Mouse (Mus musculus) macrophage (primary cell): Measurements from ENCODE around the gene Pwp2. TPM values are rescaled to one million over a fixed set of nuclear protein-coding genes. Genes with fewer than 3 reads are reported as not detected.
"Not testable (repeated sequence)": the region's sequence is repeated elsewhere in the genome, so short reads cannot be mapped to it uniquely, and the experiment has no call there.

ENCODE experiments used
- H3K27ac ChIP-seq: fragments of 350-480 bp; formaldehyde crosslinking; 2 replicates; pipeline ENCODE4 v1.9.0; 2021
- H3K36me3 ChIP-seq: fragments of 350-480 bp; formaldehyde crosslinking; 2 replicates; pipeline ENCODE4 v1.9.0; 2021; ENCODE audit errors: inconsistent target
- H3K4me3 ChIP-seq: fragments of 350-480 bp; formaldehyde crosslinking; 2 replicates; pipeline ENCODE4 v1.9.0; 2021; ENCODE audit errors: inconsistent target
- H3K79me2 ChIP-seq: fragments of 350-480 bp; formaldehyde crosslinking; 2 replicates; pipeline ENCODE4 v1.9.0; 2021; ENCODE audit errors: inconsistent target
- WGBS: methylation state at CpG from one replicate; pipeline ENCODE4 v1.1.7; 2026; ENCODE audit warnings: inconsistent platforms; ENCODE audit not compliant: missing documents; 5-methylcytosine and 5-hydroxymethylcytosine counted together
- polyA plus RNA-seq: library from polyadenylated mRNA; stranded (reverse); fragments of 250-400 nt; gene quantifications from 3 replicates; pipeline ENCODE4 v1.2.4, GENCODE M21; 2018; ENCODE audit warnings: inconsistent platforms

Gene Pwp2
- polyA plus RNA-seq, 1 experiment from 2014 or later, result 6.1 TPM

- H3K36me3 ChIP-seq, result peaks cover 87% of the 10 kb centered on the region
- no peak overlapping the region for H3K27ac ChIP-seq
- no peak overlapping the region for H3K4me3 ChIP-seq
- whole genome bisulfite sequencing, result 87% methylated on average over 4 of the region's 4 CpGs
- no peaks in the 10 kb centered on the region for H3K79me2 ChIP-seq
Measured at GRCm38 (mm10) chr10:78201182-78201581, 16.2 kb upstream of the Pwp2 start.

- Histone ChIP-seq H3K27ac (no peak overlapping the region), H3K36me3 (peaks cover 99% of the 10 kb centered on the region), H3K79me2 (no peaks in the 10 kb centered on the region), H3K4me3 (no peak overlapping the region)
- WGBS, result 100% methylated on average over 5 of the region's 5 CpGs
Measured at GRCm38 (mm10) chr10:78192933-78193332, 8.0 kb upstream of the Pwp2 start.

GRCm38 (mm10) chr10:78186076-78186475 is 1.1 kb upstream of the Pwp2 start:
- H3K79me2 ChIP-seq, H3K27ac ChIP-seq, H3K4me3 ChIP-seq: not testable (repeated sequence)
- peaks cover 55% of the 10 kb centered on the region for H3K36me3 ChIP-seq
- 89% methylated on average over 3 of the region's 4 CpGs for WGBS

GRCm38 (mm10) chr10:78185381-78185725 is 404 bp upstream of the Pwp2 start:
- peaks cover 6% of the 10 kb centered on the region; the same call in 1 of the 2 replicates for H3K79me2 ChIP-seq
- peak overlapping the region; percentile 96 for H3K4me3 ChIP-seq
- WGBS, result 8% methylated on average over 9 of the region's 9 CpGs
- H3K36me3 ChIP-seq, result peaks cover 55% of the 10 kb centered on the region
- peak overlapping the region; percentile 41 for H3K27ac ChIP-seq

GRCm38 (mm10) chr10:78183577-78183976 is 1.4 kb downstream of the Pwp2 start:
- Histone ChIP-seq H3K27ac (no peak overlapping the region), H3K79me2 (peaks cover 6% of the 10 kb centered on the region; the same call in 1 of the 2 replicates), H3K4me3 (no peak overlapping the region), H3K36me3 (peaks cover 55% of the 10 kb centered on the region)
- WGBS, result 76% methylated on average over 3 of the region's 3 CpGs

- H3K27ac ChIP-seq, result no peak overlapping the region
- H3K36me3 ChIP-seq, result peaks cover 55% of the 10 kb centered on the region; the same call in 1 of the 2 replicates
- H3K79me2 ChIP-seq, result peaks cover 6% of the 10 kb centered on the region; the same call in 1 of the 2 replicates
- WGBS, result 87% methylated on average over 16 of the region's 17 CpGs
- H3K4me3 ChIP-seq, result no peak overlapping the region
Measured at GRCm38 (mm10) chr10:78182321-78182720, 2.6 kb downstream of the Pwp2 start.

GRCm38 (mm10) chr10:78174474-78174873 is 10.5 kb downstream of the Pwp2 start:
- H3K36me3 ChIP-seq, result peaks cover 71% of the 10 kb centered on the region; the same call in 1 of the 2 replicates
- 96% methylated on average over 5 of the region's 5 CpGs for WGBS
- H3K4me3 ChIP-seq, result no peak overlapping the region
- H3K79me2 ChIP-seq, result no peaks in the 10 kb centered on the region
- no peak overlapping the region for H3K27ac ChIP-seq

- Histone ChIP-seq H3K27ac (no peak overlapping the region), H3K79me2 (peaks cover 8% of the 10 kb centered on the region; the same call in 1 of the 2 replicates), H3K36me3 (peaks cover 52% of the 10 kb centered on the region), H3K4me3 (no peak overlapping the region)
- WGBS, result 94% methylated on average over 9 of the region's 9 CpGs
Measured at GRCm38 (mm10) chr10:78171581-78171980, 13.4 kb downstream of the Pwp2 start.

- Histone ChIP-seq H3K4me3 (no peak overlapping the region), H3K79me2 (peaks cover 8% of the 10 kb centered on the region; the same call in 1 of the 2 replicates), H3K27ac (no peak overlapping the region), H3K36me3 (peaks cover 47% of the 10 kb centered on the region)
- 94% methylated on average over 7 of the region's 7 CpGs for WGBS
Measured at GRCm38 (mm10) chr10:78171057-78171456, 13.9 kb downstream of the Pwp2 start.

GRCm38 (mm10) chr10:78170445-78170844 is 14.5 kb downstream of the Pwp2 start:
- H3K79me2 ChIP-seq, result peaks cover 8% of the 10 kb centered on the region; the same call in 1 of the 2 replicates
- WGBS, result 80% methylated on average over 2 of the region's 2 CpGs
- H3K36me3 ChIP-seq, result peaks cover 41% of the 10 kb centered on the region
- no peak overlapping the region for H3K27ac ChIP-seq
- no peak overlapping the region for H3K4me3 ChIP-seq

- Histone ChIP-seq H3K4me3 (peak within 1 kb of the TSS; percentile 72), H3K27ac (peak within 1 kb of the TSS; percentile 39), H3K79me2 (peaks cover 8% of the 10 kb centered on the region; the same call in 1 of the 2 replicates), H3K36me3 (peaks cover 39% of the 10 kb centered on the region)
- WGBS, result under 1% methylated on average over 47 of the region's 50 CpGs
Measured at GRCm38 (mm10) chr10:78169281-78170042, 15.5 kb downstream of the Pwp2 start, which contains the start of gene D10Jhu81e. Gene D10Jhu81e, minus strand, starts transcription at chr10:78169782.

GRCm38 (mm10) chr10:78168792-78169191 is 16.2 kb downstream of the Pwp2 start:
- peak overlapping the region; percentile 72 for H3K4me3 ChIP-seq
- 0 out of 2 replicates have a peak overlapping the region, but pooled peaks have one; percentile 39 for H3K27ac ChIP-seq
- 80% methylated on average over 11 of the region's 11 CpGs for WGBS
- peaks cover 8% of the 10 kb centered on the region; the same call in 1 of the 2 replicates for H3K79me2 ChIP-seq
- H3K36me3 ChIP-seq, result peaks cover 34% of the 10 kb centered on the region

GRCm38 (mm10) chr10:78167775-78168174 is 17.2 kb downstream of the Pwp2 start:
- no peak overlapping the region for H3K27ac ChIP-seq
- peaks cover 37% of the 10 kb centered on the region for H3K36me3 ChIP-seq

GRCm38 (mm10) chr10:78167333-78167732 is 17.6 kb downstream of the Pwp2 start:
- Histone ChIP-seq H3K27ac (no peak overlapping the region), H3K4me3 (no peak overlapping the region), H3K79me2 (peaks cover 8% of the 10 kb centered on the region; the same call in 1 of the 2 replicates), H3K36me3 (peaks cover 38% of the 10 kb centered on the region)
- 95% methylated on average over 7 of the region's 7 CpGs for WGBS

More at GRCm38 (mm10) chr10:78167775-78168174, 17.2 kb downstream of the Pwp2 start:
- H3K4me3 ChIP-seq, result no peak overlapping the region
- H3K79me2 ChIP-seq, result peaks cover 8% of the 10 kb centered on the region; the same call in 1 of the 2 replicates

GRCm38 (mm10) chr10:78165256-78166005 is 19.5 kb downstream of the Pwp2 start:
- Histone ChIP-seq H3K27ac (no peak overlapping the region), H3K79me2 (peaks cover 8% of the 10 kb centered on the region; the same call in 1 of the 2 replicates), H3K4me3 (no peak overlapping the region), H3K36me3 (peaks cover 34% of the 10 kb centered on the region)
- 92% methylated on average over 21 of the region's 21 CpGs for WGBS
